Mouse (Mus musculus): ENCODE data around the gene Ucn2.

Ucn2 gene

DNA sequence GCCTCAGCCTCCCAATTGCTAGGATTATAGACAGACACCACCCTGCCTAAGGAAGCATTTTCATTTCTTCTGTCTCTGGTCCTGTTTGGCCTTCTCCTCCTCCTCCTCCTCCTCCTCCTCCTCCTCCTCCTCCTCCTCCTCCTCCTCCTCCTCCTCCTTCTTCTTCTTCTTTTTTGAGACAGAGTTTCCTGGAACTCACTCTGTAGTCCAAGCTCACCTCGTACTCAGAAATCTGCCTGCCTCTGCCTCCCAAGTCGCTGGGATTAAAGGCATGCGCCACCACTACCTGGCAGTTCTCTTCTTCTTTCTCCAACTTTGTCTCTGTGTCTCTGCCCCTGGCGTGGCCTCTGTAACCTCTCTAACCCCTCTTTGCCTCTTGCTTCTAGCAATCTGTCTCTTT lies at the start of gene Ucn2:
Ucn2 (plus strand) TSS at position 301 of the 400 bp plus-strand sequence.
- DNase-seq (ENCODE audit: low spot score): no peak

DNA sequence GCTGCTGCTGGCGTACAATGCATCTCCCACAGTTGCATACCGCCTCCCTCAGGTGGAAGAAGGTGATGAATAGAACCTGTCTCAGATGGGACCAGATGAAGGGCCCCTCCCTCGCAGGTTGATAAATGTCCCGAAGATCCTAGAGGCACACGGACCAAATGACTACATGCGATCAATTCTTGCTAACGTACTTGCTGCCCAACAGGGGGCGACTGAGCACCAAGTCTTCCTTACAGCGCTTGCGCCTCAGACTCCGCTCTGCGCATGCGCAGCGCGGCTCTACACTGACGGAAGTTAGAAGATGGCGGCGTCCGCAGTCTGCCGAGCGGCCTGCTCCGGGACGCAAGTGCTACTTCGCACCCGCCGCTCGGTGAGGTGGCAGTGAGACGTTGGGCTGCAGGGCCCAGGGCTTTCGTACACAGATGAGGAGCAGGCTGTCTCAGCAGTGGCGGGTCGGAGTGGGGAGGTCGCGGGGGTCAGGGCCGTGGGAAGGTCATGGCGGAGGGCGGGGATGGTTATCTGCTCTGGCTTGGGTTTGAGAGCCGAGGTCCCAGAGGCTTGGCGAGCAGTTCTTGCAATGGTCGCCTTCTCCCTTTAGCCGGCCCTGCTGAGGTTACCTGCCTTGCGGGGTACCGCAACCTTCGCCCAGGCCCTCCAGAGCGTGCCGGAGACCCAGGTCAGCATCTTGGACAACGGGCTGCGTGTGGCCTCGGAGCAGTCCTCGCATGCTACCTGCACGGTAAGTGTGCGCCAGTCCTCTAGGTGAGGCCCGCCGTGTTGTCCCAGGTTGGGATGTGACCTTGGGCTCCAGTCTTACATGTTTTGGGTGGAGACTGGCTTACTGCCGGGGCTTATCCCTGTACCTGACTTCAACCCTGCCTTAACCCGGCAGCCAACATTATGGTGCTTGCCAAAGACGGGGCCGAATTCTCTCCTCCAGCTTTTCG lies 49.1 kb upstream of the Ucn2 start, which contains the start of gene Uqcrc1:
Uqcrc1 (plus strand) TSS at position 216 of the 947 bp plus-strand sequence.
- DNase-seq (ENCODE audit: low spot score): peak; percentile 97

DNA sequence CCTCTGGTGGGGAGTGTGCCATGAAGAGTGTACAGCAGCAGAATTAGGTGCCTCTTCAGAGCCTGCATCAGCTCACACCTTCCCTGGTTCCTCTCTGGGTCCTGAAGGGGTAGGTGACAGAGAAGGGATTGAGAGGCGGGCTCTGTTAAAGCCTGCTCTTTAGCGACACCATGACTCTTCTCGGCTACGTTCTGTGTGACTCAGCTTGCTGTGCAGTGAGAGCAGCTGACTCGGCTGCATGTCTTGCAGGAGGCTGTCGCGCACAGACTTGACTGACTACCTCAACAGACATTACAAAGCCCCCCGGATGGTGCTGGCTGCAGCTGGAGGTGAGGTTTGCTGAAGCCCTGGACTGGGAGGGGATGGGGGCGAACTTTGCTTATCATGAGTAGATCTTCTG lies 40.7 kb upstream of the Ucn2 start:
- DNase-seq (ENCODE audit: low spot score): no peak

- no peak for DNase-seq (ENCODE audit: low spot score)
These were observed 40.2 kb upstream of the Ucn2 start for GRCm38 (mm10) chr9:108945608-108946007.

DNA sequence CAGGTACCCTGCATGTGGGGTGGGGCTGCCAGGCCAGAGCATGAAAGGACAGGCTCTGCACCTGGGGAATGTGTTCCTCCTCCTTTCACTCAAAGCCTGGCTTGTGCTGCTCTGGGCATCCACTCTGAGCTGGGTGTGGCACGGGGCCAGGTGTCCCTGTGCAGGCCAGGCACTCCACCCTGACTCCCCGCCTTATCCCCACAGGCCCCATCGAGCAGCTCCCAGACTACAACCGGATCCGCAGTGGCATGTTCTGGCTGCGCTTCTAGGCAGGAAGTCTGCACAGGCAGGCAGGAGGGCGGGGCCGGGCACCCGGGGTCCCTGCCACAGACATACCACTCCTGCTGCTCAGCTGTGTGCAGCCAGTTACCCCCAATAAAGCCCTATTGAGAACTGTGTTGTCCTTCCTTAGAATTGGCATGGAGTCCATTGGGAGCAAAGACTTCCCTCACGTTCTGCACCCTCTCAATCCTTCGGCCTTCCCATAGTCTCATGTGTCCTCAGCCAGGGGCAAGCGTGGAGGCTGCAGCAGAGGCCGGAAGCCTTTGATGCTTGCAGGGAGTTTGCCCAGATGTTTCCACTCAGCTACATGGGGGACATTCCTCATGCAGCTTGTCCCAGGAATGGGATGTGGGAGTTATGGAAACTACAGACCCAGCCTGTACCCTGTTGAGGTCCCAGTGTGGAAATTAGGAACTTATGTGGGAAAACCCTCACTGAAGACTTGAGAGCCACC lies 36.4 kb upstream of the Ucn2 start:
- no peak for DNase-seq (ENCODE audit: low spot score)

GRCm38 (mm10) chr9:108949967-108950728 lies 35.7 kb upstream of the Ucn2 start:
- DNase-seq (ENCODE audit: low spot score): no peak

DNA sequence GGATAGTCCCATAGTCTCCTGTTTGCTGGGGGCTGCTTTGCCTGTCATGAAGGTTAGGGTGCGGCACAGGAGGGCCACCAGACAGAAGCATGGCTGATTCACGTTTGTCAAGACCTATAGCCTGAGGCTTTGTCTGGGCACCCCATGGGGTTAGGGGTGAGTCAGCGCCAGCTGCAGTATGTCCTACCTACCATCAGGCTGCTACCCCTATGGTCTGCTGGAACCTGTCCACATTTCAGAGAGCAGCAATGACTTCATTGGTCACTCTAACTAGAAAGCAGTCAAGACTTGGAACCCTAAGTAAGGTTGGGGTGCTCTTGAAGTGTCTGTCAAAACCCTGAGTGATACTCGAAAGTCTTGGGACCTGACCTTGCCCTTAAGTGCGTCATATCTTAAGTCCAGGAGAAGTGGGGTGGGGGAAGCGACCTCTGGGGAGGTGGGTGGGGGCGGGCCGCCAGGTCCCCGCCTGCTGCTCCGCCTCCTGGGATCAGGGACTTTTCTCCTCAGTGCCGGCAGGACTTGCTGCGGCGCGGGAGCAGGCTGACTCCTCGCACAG lies 32.7 kb upstream of the Ucn2 start, which contains the start of gene Col7a1:
Col7a1 (plus strand) TSS at position 506 of the 556 bp plus-strand sequence.
- DNase-seq (ENCODE audit: low spot score): no peak

- DNase-seq (ENCODE audit: low spot score): no peak
These were observed 30.6 kb upstream of the Ucn2 start for GRCm38 (mm10) chr9:108955241-108955640.

GRCm38 (mm10) chr9:108955846-108956245 lies 30.0 kb upstream of the Ucn2 start:
- DNase-seq (ENCODE audit: low spot score): no peak

DNA sequence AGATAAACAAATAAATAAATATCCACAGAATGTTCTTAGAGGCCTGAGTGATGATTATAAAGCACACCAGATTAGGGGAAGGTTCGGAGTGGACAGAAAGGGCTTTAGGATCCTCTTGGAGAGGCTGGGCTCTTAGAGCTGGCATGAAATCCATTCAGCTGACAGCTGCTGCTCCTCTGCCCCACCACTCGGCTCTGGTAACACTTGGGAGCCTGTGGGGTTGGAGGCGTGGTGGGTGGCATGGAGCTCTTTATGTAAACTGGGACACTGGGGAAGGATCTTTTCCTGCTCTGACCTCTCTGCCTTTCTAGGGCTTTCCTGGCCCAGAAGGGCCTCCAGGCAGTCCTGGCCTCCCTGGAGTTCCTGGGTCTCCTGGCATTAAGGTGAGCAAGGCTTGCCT lies 22.2 kb upstream of the Ucn2 start:
- no peak for DNase-seq (ENCODE audit: low spot score)

- DNase-seq (ENCODE audit: low spot score): no peak
These were observed 21.5 kb upstream of the Ucn2 start for GRCm38 (mm10) chr9:108964338-108964737.

- no peak for DNase-seq (ENCODE audit: low spot score)
These were observed 15.2 kb upstream of the Ucn2 start for GRCm38 (mm10) chr9:108970623-108971022.

- no peak for DNase-seq (ENCODE audit: low spot score)
These were observed 9.3 kb upstream of the Ucn2 start for GRCm38 (mm10) chr9:108976483-108976882.

- DNase-seq (ENCODE audit: low spot score): no peak
These were observed 7.8 kb upstream of the Ucn2 start for GRCm38 (mm10) chr9:108977966-108978365.

GRCm38 (mm10) chr9:108982498-108982897 lies 3.3 kb upstream of the Ucn2 start:
- no peak for DNase-seq (ENCODE audit: low spot score)

DNA sequence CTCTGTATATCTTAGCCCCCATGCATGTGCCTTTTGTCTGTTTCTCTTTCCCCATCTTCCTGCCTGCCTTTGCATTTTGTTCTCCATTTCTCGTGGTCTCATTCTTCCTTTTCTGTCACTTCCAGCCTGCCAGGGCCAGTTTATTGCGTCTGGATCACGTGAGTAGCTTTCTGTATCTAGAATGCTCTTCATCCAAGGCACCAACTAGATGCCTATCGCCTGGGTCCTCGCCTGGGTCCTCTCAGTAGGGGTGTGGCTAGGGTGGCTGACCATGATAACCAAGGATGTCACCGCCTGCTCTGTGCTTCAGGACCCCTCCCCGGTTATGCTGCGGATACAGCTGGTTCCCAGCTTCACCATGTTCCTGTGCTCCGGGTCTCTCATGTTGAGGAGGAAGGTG lies 2.6 kb upstream of the Ucn2 start:
- no peak for DNase-seq (ENCODE audit: low spot score)

GRCm38 (mm10) chr9:108987704-108988350 lies 2.0 kb downstream of the Ucn2 start:
- no peak for DNase-seq (ENCODE audit: low spot score)

GRCm38 (mm10) chr9:108989802-108990461 lies 4.1 kb downstream of the Ucn2 start:
- DNase-seq (ENCODE audit: low spot score): peak; percentile 89

GRCm38 (mm10) chr9:108990462-108990820 lies 4.6 kb downstream of the Ucn2 start:
- no peak for DNase-seq (ENCODE audit: low spot score)

- DNase-seq (ENCODE audit: low spot score): peak; percentile 99
These were observed 5.7 kb downstream of the Ucn2 start, which contains the start of gene Pfkfb4 for GRCm38 (mm10) chr9:108991428-108992084. TSS of gene Pfkfb4 (plus strand) at chr9:108991778.

Measured in adipocyte (in vitro differentiated cells).